Mouse (Mus musculus): Measurements from ENCODE around the gene Neurl1b. TPM values are rescaled to one million over a fixed set of nuclear protein-coding genes. Genes with fewer than 3 reads are reported as not detected.

Neurl1b gene
- 6.9 and 7.0 TPM in 2 replicates for polyA plus RNA-seq (2012; rRNA removed)

GRCm38 (mm10) chr17:26414523-26415354 is at the start of gene Neurl1b:
Neurl1b (plus strand) TSS chr17:26414829.

Other genes with a start within 250 kb of the Neurl1b start
- 0.05 and 0.09 TPM in 2 replicates for gene Pdia2, start 215.7 kb upstream of the Neurl1b start, polyA plus RNA-seq (2012; rRNA removed)
- gene Rgs11, start 211.9 kb upstream of the Neurl1b start, polyA plus RNA-seq (2012; rRNA removed): 9.7 and 15.0 TPM in 2 replicates
- 29.0 and 41.3 TPM in 2 replicates for gene Arhgdig, start 207.0 kb upstream of the Neurl1b start, polyA plus RNA-seq (2012; rRNA removed)
- 23.6 and 29.9 TPM in 2 replicates for gene Fam234a, start 170.6 kb upstream of the Neurl1b start, polyA plus RNA-seq (2012; rRNA removed)
- gene Luc7l, start 161.9 kb upstream of the Neurl1b start, polyA plus RNA-seq (2012; rRNA removed): 117 and 119 TPM in 2 replicates
- 156 and 178 TPM in 2 replicates for gene Ergic1, start 146.7 kb downstream of the Neurl1b start, polyA plus RNA-seq (2012; rRNA removed)
- gene Dusp1, start 147.3 kb downstream of the Neurl1b start, polyA plus RNA-seq (2012; rRNA removed): 49.6 and 56.7 TPM in 2 replicates
- 115 and 124 TPM in 2 replicates for gene Atp6v0e, start 248.4 kb downstream of the Neurl1b start, polyA plus RNA-seq (2012; rRNA removed)